12 mouse cellular contexts compared by ENCODE assay signal in genomic region chr8:34709911-34710733, GRCm38 (mm10).
DNase-seq lines count a peak whose midpoint lies in the region; ATAC-seq lines count a peak whose summit lies in the region.
"Had no signal": no experiment of that assay in that cellular context is flagged by ENCODE, and none has a peak within 500 bp of the region (broad histone marks: within the 10 kb centered on the region; RNA-seq: fewer than 3 reads in every experiment).

No protein-coding gene starts in this region.

- H3K9ac ChIP-seq in embryonic facial prominence, embryonic 11.5 days (replicated peaks; ENCODE audit: low read length): no peak overlapping the region
- no peak overlapping the region for H3K9ac ChIP-seq in forebrain, embryonic 15.5 days (replicated peaks)

- no peak for ATAC-seq in embryonic facial prominence, embryonic 11.5 days (replicated peaks; ENCODE audit: insufficient number of reproducible peaks, low FRiP score, low TSS enrichment, low read depth)
- ATAC-seq in forebrain, embryonic 15.5 days (replicated peaks): peak; percentile 55
- ATAC-seq: intestine, postnatal 0 days had no signal

- H3K9me3 ChIP-seq in embryonic facial prominence, embryonic 11.5 days (replicated peaks; ENCODE audit: control insufficient read depth, low read length): no peaks in the 10 kb centered on the region
- H3K9me3 ChIP-seq in embryonic facial prominence, embryonic 10.5 days: no peaks in the 10 kb centered on the region
- H3K9me3 ChIP-seq in forebrain, embryonic 15.5 days: no peaks in the 10 kb centered on the region

- H3K27me3 ChIP-seq in embryonic facial prominence, embryonic 11.5 days (ENCODE audit: control insufficient read depth, insufficient read depth, low read length): no peaks in the 10 kb centered on the region
- H3K27me3 ChIP-seq in embryonic facial prominence, embryonic 10.5 days (replicated peaks; ENCODE audit: low read depth, poor library complexity, severe bottlenecking): no peaks in the 10 kb centered on the region
- no peaks in the 10 kb centered on the region for H3K27me3 ChIP-seq in forebrain, embryonic 15.5 days

- H3K4me1 ChIP-seq in embryonic facial prominence, embryonic 11.5 days (ENCODE audit: control insufficient read depth, insufficient read depth, low read length): no peaks in the 10 kb centered on the region
- H3K4me1 ChIP-seq in embryonic facial prominence, embryonic 10.5 days: peaks cover 7% of the 10 kb centered on the region; the same call in 1 of the 2 replicates
- H3K4me1 ChIP-seq in forebrain, embryonic 15.5 days: peaks cover 9% of the 10 kb centered on the region; the same call in 1 of the 2 replicates

- no peak overlapping the region for H3K4me2 ChIP-seq in embryonic facial prominence, embryonic 11.5 days (ENCODE audit: low read depth, low read length)
- H3K4me2 ChIP-seq in forebrain, embryonic 15.5 days (replicated peaks): peak overlapping the region; percentile 5; the same call in 1 of the 2 replicates

- H3K27ac ChIP-seq in embryonic facial prominence, embryonic 11.5 days (replicated peaks; ENCODE audit: low read depth, low read length): no peak overlapping the region
- H3K27ac ChIP-seq in embryonic facial prominence, embryonic 10.5 days (replicated peaks): no peak overlapping the region
- peak overlapping the region; percentile 78 for H3K27ac ChIP-seq in forebrain, embryonic 15.5 days (replicated peaks)

- WGBS in embryonic facial prominence, embryonic 11.5 days: 70% methylated on average over 23 of the region's 23 CpGs
- WGBS in embryonic facial prominence, embryonic 10.5 days: 82% methylated on average over 23 of the region's 23 CpGs
- 70% methylated on average over 23 of the region's 23 CpGs for WGBS in forebrain, embryonic 15.5 days

- peak; percentile 24 for DNase-seq in embryonic facial prominence, embryonic 11.5 days (ENCODE audit: low spot score)
- DNase-seq in embryonic facial prominence, embryonic 10.5 days (ENCODE audit: low spot score): no peak
- DNase-seq in brain, embryonic 18.5 days (ENCODE audit: low read depth, low spot score): peak; percentile 52
- DNase-seq in left cerebral cortex, adult 9 months (ENCODE audit: low spot score in 2 of 2): peak; percentile 28 to 81
- DNase-seq in urinary bladder, postnatal 4 days (ENCODE audit: low spot score in 2 of 2): no peak
- DNase-seq in gastrocnemius, adult 8-10 months (ENCODE audit: low spot score in 2 of 2): no peak
- no peak for DNase-seq in embryo, embryonic 10.5 days (ENCODE audit: low spot score)
- DNase-seq: adrenal gland, adult 8-10 months; embryo, embryonic 11 days; gastrocnemius, postnatal 10 days had no signal

- H3K4me3 ChIP-seq in embryonic facial prominence, embryonic 11.5 days (ENCODE audit: low read depth, low read length): no peak overlapping the region
- H3K4me3 ChIP-seq in embryonic facial prominence, embryonic 10.5 days: no peak overlapping the region
- no peak overlapping the region for H3K4me3 ChIP-seq in forebrain, embryonic 15.5 days

- H3K36me3 ChIP-seq in embryonic facial prominence, embryonic 11.5 days (replicated peaks; ENCODE audit: control insufficient read depth, insufficient read depth, low read depth, low read length): no peaks in the 10 kb centered on the region
- no peaks in the 10 kb centered on the region for H3K36me3 ChIP-seq in embryonic facial prominence, embryonic 10.5 days (replicated peaks)
- no peaks in the 10 kb centered on the region for H3K36me3 ChIP-seq in forebrain, embryonic 15.5 days

Comparison
In these comparisons a context has a peak if more than half of its experiments do, and no peak if none do; other contexts are left out.
1. DNase-seq: peak in embryonic facial prominence, embryonic 11.5 days (single experiment), brain, embryonic 18.5 days (single experiment) and left cerebral cortex, adult 9 months (2 of 2); none in embryonic facial prominence, embryonic 10.5 days (single experiment), urinary bladder, postnatal 4 days (0 of 2), gastrocnemius, adult 8-10 months (0 of 2) and embryo, embryonic 10.5 days (single experiment).